Mouse (Mus musculus): ENCODE data around the gene Exoc6. TPM values are rescaled to one million over a fixed set of nuclear protein-coding genes. Genes with fewer than 3 reads are reported as not detected.

The Exoc6 gene
- total and polyA plus RNA-seq, 2 experiments from 2014 or later, result 25.5 to 27.2 TPM

- Histone ChIP-seq H3K36me3 (ENCODE audit: insufficient read depth, low read length) (0 out of 2 replicates have a peak, but pooled peaks cover 2% of the 10 kb centered on the region), H3K4me2 (ENCODE audit: low read depth, low read length, poor library complexity, severe bottlenecking) (no peak overlapping the region), H3K4me3 (ENCODE audit: low read depth, low read length) (no peak overlapping the region), H3K4me1 (ENCODE audit: insufficient read depth, low read length) (no peaks in the 10 kb centered on the region), H3K27me3 (ENCODE audit: insufficient read depth, low read length) (no peaks in the 10 kb centered on the region), H3K9ac (replicated peaks; ENCODE audit: low read length, poor library complexity, severe bottlenecking) (no peak overlapping the region), H3K9me3 (ENCODE audit: low read length) (no peaks in the 10 kb centered on the region), H3K27ac (ENCODE audit: low read depth, low read length) (no peak overlapping the region)
- TF ChIP-seq CTCF (IDR thresholded peaks at IDR 0.05), result no peak
- no peak for ATAC-seq (ENCODE audit: low FRiP score)
- 71% methylated on average over 6 of the region's 6 CpGs for WGBS
- no peak for DNase-seq (ENCODE audit: low spot score)
These were observed 30.2 kb downstream of the Exoc6 start for GRCm38 (mm10) chr19:37580438-37580837.

GRCm38 (mm10) chr19:37585210-37585609 is 35.0 kb downstream of the Exoc6 start:
- no peak for TF ChIP-seq CTCF (IDR thresholded peaks at IDR 0.05)
- Histone ChIP-seq H3K27me3 (ENCODE audit: insufficient read depth, low read length) (no peaks in the 10 kb centered on the region), H3K9me3 (ENCODE audit: low read length) (no peaks in the 10 kb centered on the region), H3K9ac (replicated peaks; ENCODE audit: low read length, poor library complexity, severe bottlenecking) (no peak overlapping the region), H3K27ac (ENCODE audit: low read depth, low read length) (no peak overlapping the region), H3K4me3 (ENCODE audit: low read depth, low read length) (no peak overlapping the region), H3K4me1 (ENCODE audit: insufficient read depth, low read length) (no peaks in the 10 kb centered on the region), H3K36me3 (ENCODE audit: insufficient read depth, low read length) (peaks cover 2% of the 10 kb centered on the region; the same call in 1 of the 2 replicates), H3K4me2 (ENCODE audit: low read depth, low read length, poor library complexity, severe bottlenecking) (no peak overlapping the region)
- 66% methylated on average over 14 of the region's 14 CpGs for WGBS
- DNase-seq (ENCODE audit: low spot score), result no peak
- no peak for ATAC-seq (ENCODE audit: low FRiP score)

GRCm38 (mm10) chr19:37585684-37586083 is 35.5 kb downstream of the Exoc6 start:
- ATAC-seq (ENCODE audit: low FRiP score), result no peak
- no peak overlapping the region for H3K9ac ChIP-seq (replicated peaks; ENCODE audit: low read length, poor library complexity, severe bottlenecking)

GRCm38 (mm10) chr19:37590544-37590943 is 40.3 kb downstream of the Exoc6 start:
- ATAC-seq (ENCODE audit: low FRiP score), result no peak
- H3K27me3 ChIP-seq (ENCODE audit: insufficient read depth, low read length), result no peaks in the 10 kb centered on the region

More at GRCm38 (mm10) chr19:37585684-37586083, 35.5 kb downstream of the Exoc6 start:
- no peak overlapping the region for H3K27ac ChIP-seq (ENCODE audit: low read depth, low read length)
- no peak overlapping the region for H3K4me2 ChIP-seq (ENCODE audit: low read depth, low read length, poor library complexity, severe bottlenecking)
- H3K4me3 ChIP-seq (ENCODE audit: low read depth, low read length), result no peak overlapping the region
- 81% methylated on average over 8 of the region's 8 CpGs for WGBS
- no peak for TF ChIP-seq CTCF (IDR thresholded peaks at IDR 0.05)
- H3K36me3 ChIP-seq (ENCODE audit: insufficient read depth, low read length), result peaks cover 2% of the 10 kb centered on the region; the same call in 1 of the 2 replicates
- no peak for DNase-seq (ENCODE audit: low spot score)
- H3K27me3 ChIP-seq (ENCODE audit: insufficient read depth, low read length), result no peaks in the 10 kb centered on the region
- no peaks in the 10 kb centered on the region for H3K4me1 ChIP-seq (ENCODE audit: insufficient read depth, low read length)
- H3K9me3 ChIP-seq (ENCODE audit: low read length), result no peaks in the 10 kb centered on the region

GRCm38 (mm10) chr19:37601968-37602848 is 52.0 kb downstream of the Exoc6 start:
- no peaks in the 10 kb centered on the region for H3K9me3 ChIP-seq (ENCODE audit: low read length)
- DNase-seq (ENCODE audit: low spot score) (peak; percentile 77), ATAC-seq (ENCODE audit: low FRiP score) (no peak)
- H3K4me2 ChIP-seq (ENCODE audit: low read depth, low read length, poor library complexity, severe bottlenecking), result no peak overlapping the region; the same call in 1 of the 2 replicates
- WGBS, result 33% methylated on average over 22 of the region's 22 CpGs
- peak; percentile 69 for TF ChIP-seq CTCF (IDR thresholded peaks at IDR 0.05)
- no peak overlapping the region for H3K4me3 ChIP-seq (ENCODE audit: low read depth, low read length)
- H3K27me3 ChIP-seq (ENCODE audit: insufficient read depth, low read length), result no peaks in the 10 kb centered on the region
- no peak overlapping the region for H3K9ac ChIP-seq (replicated peaks; ENCODE audit: low read length, poor library complexity, severe bottlenecking)
- H3K27ac ChIP-seq (ENCODE audit: low read depth, low read length), result no peak overlapping the region
- H3K4me1 ChIP-seq (ENCODE audit: insufficient read depth, low read length), result no peaks in the 10 kb centered on the region
- H3K36me3 ChIP-seq (ENCODE audit: insufficient read depth, low read length), result 0 out of 2 replicates have a peak, but pooled peaks cover 5% of the 10 kb centered on the region

More at GRCm38 (mm10) chr19:37590544-37590943, 40.3 kb downstream of the Exoc6 start:
- H3K36me3 ChIP-seq (ENCODE audit: insufficient read depth, low read length), result peaks cover 5% of the 10 kb centered on the region; the same call in 1 of the 2 replicates
- no peaks in the 10 kb centered on the region for H3K4me1 ChIP-seq (ENCODE audit: insufficient read depth, low read length)
- H3K27ac ChIP-seq (ENCODE audit: low read depth, low read length), result no peak overlapping the region
- no peak overlapping the region for H3K9ac ChIP-seq (replicated peaks; ENCODE audit: low read length, poor library complexity, severe bottlenecking)
- WGBS, result 98% methylated on average over 7 of the region's 7 CpGs
- H3K4me2 ChIP-seq (ENCODE audit: low read depth, low read length, poor library complexity, severe bottlenecking), result no peak overlapping the region
- TF ChIP-seq CTCF (IDR thresholded peaks at IDR 0.05), result no peak
- no peak for DNase-seq (ENCODE audit: low spot score)
- no peak overlapping the region for H3K4me3 ChIP-seq (ENCODE audit: low read depth, low read length)
- no peaks in the 10 kb centered on the region for H3K9me3 ChIP-seq (ENCODE audit: low read length)

GRCm38 (mm10) chr19:37609991-37610390 is 59.8 kb downstream of the Exoc6 start:
- WGBS, result 69% methylated on average over 7 of the region's 7 CpGs
- DNase-seq (ENCODE audit: low spot score), result no peak
- ATAC-seq (ENCODE audit: low FRiP score), result no peak

More at GRCm38 (mm10) chr19:37609991-37610390, 59.8 kb downstream of the Exoc6 start:
- Histone ChIP-seq H3K4me1 (ENCODE audit: insufficient read depth, low read length) (no peaks in the 10 kb centered on the region), H3K9ac (replicated peaks; ENCODE audit: low read length, poor library complexity, severe bottlenecking) (no peak overlapping the region), H3K4me3 (ENCODE audit: low read depth, low read length) (no peak overlapping the region), H3K36me3 (ENCODE audit: insufficient read depth, low read length) (0 out of 2 replicates have a peak, but pooled peaks cover 7% of the 10 kb centered on the region), H3K9me3 (ENCODE audit: low read length) (no peaks in the 10 kb centered on the region), H3K27ac (ENCODE audit: low read depth, low read length) (no peak overlapping the region), H3K4me2 (ENCODE audit: low read depth, low read length, poor library complexity, severe bottlenecking) (no peak overlapping the region), H3K27me3 (ENCODE audit: insufficient read depth, low read length) (no peaks in the 10 kb centered on the region)
- no peak; the same call in 1 of the 2 replicates for TF ChIP-seq CTCF (IDR thresholded peaks at IDR 0.05)

Measured in midbrain, postnatal 0 days (tissue).